Mouse (Mus musculus): ENCODE data around the gene Ccr10.

DNA sequence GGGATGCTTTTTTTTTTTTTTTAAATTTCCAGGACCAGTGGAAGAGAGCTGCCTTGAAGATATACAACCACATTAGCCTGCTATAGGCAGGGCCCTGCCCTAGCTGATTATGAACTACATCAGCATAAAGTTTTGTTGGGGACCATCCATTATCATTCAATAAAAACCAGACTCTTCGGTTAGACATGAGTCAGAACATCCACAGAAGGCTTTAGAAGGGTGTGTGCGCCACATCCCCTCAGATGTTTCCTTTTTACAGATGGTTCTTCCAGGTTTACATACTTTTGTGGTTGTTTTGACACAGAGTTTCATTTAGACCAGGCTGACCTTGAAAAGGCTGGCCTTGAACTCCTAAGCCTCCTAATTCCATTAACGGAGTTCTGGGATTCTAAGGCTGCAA, 49.1 kb upstream of the Ccr10 start:
- TF ChIP-seq CTCF (IDR thresholded peaks at IDR 0.05), result no peak
- no peak for TF ChIP-seq EP300 (IDR thresholded peaks at IDR 0.05)
